Mouse (Mus musculus): ENCODE measurements around the gene Tas2r110.

Gene Tas2r110

DNA sequence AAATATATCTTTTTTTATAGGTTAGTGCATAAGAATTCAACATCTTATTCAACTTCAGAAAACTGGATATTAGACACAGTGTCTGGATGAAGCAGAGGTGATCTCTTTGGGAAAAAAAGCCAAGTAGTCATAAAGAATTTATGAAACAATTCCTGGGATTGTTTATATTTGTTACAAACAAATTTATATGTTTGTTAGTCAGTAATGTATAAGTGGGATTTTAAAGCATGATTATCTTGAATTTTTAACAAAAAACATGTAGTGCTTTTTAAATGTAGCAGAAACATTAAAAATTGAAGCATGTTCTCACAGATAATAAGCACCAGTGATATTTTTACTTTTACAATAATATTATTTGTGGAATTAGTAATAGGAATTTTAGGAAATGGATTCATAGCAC is at the start of gene Tas2r110:
Gene Tas2r110, plus strand, starts transcription at position 301 of the 400 bp plus-strand sequence.
- no peak for DNase-seq (ENCODE audit: low spot score)

DNA sequence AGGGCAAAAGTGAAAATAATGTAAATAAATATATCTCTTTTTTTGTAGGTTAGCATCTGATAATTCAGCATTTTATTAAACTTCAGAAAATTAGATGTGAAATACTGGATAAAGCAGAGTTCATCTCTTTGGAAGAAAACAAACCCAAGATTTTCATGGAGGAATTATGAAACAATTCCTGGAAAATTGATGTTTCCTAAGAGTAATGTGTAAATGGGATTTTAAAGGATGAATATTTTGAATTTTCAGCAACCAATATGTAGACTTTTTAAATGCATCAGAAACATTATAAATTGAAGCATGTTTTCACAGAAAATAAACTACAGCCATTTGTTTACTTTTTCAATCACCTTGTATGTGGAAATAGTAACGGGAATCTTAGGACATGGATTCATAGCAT is 21.0 kb upstream of the Tas2r110 start, which contains the start of gene Tas2r123:
Gene Tas2r123, plus strand, starts transcription at position 301 of the 400 bp plus-strand sequence.
- DNase-seq (ENCODE audit: low spot score), result no peak

- DNase-seq (ENCODE audit: low spot score), result no peak
Observed at GRCm38 (mm10) chr6:132855138-132855537, 12.7 kb upstream of the Tas2r110 start, which contains the start of gene Tas2r116. TSS of gene Tas2r116 (plus strand) at chr6:132855438.

- no peak for DNase-seq (ENCODE audit: low spot score)
Observed at GRCm38 (mm10) chr6:132892711-132893110, 24.9 kb downstream of the Tas2r110 start, which contains the start of gene Tas2r113. TSS of gene Tas2r113 (plus strand) at chr6:132893011.

GRCm38 (mm10) chr6:132909351-132909750 is 41.5 kb downstream of the Tas2r110 start, which contains the start of gene Tas2r125:
TSS of gene Tas2r125 (plus strand) at chr6:132909651.
- no peak for DNase-seq (ENCODE audit: low spot score)
